Mouse (Mus musculus) left cerebral cortex, adult 8-10 months (tissue): ENCODE data around the gene Slc13a5. TPM values are rescaled to one million over a fixed set of nuclear protein-coding genes. Genes with fewer than 3 reads are reported as not detected.

Experiments used
- DNase-seq, 2 experiments: peaks; one replicate each; pipeline ENCODE4 v3.0.0; 2022; ENCODE audit warnings: low spot score in 2 of 2
- total RNA-seq, 4 experiments: library from RNA; stranded (reverse); gene quantifications; 2 replicates each; pipeline ENCODE4 v1.2.4; 2022

The Slc13a5 gene
- total RNA-seq, 4 experiments from 2014 or later = 15.6 to 18.8 (median 17.2) TPM

GRCm38 (mm10) chr11:72266207-72266959 lies 639 bp downstream of the Slc13a5 start:
- DNase-seq = peak; percentile 32 to 48

- peak in 1 of 2 experiments; percentile 45 for DNase-seq
These were observed 1.5 kb downstream of the Slc13a5 start for GRCm38 (mm10) chr11:72265483-72265882.

- DNase-seq = no peak
These were observed 10.6 kb downstream of the Slc13a5 start for GRCm38 (mm10) chr11:72256441-72256840.

GRCm38 (mm10) chr11:72255629-72256028 lies 11.4 kb downstream of the Slc13a5 start:
- DNase-seq = no peak

GRCm38 (mm10) chr11:72245196-72245753 lies 21.7 kb downstream of the Slc13a5 start:
- peak in 1 of 2 experiments; percentile 36 for DNase-seq

GRCm38 (mm10) chr11:72240062-72240860 lies 26.8 kb downstream of the Slc13a5 start:
- no peak for DNase-seq

- DNase-seq = peak in 1 of 2 experiments; percentile 67
These were observed 33.0 kb downstream of the Slc13a5 start for GRCm38 (mm10) chr11:72234013-72234412.

GRCm38 (mm10) chr11:72232991-72233390 lies 34.0 kb downstream of the Slc13a5 start:
- DNase-seq = no peak

GRCm38 (mm10) chr11:72232068-72232467 lies 35.0 kb downstream of the Slc13a5 start:
- DNase-seq = no peak

- no peak for DNase-seq
These were observed 38.5 kb downstream of the Slc13a5 start for GRCm38 (mm10) chr11:72228513-72228912.

- no peak for DNase-seq
These were observed 40.1 kb downstream of the Slc13a5 start for GRCm38 (mm10) chr11:72226901-72227300.

- DNase-seq = peak in 1 of 2 experiments; percentile 40
These were observed 40.8 kb downstream of the Slc13a5 start for GRCm38 (mm10) chr11:72226020-72226791.

GRCm38 (mm10) chr11:72224865-72225264 lies 42.2 kb downstream of the Slc13a5 start:
- DNase-seq = peak; percentile 50 to 76

GRCm38 (mm10) chr11:72223414-72223813 lies 43.6 kb downstream of the Slc13a5 start:
- no peak for DNase-seq

- no peak for DNase-seq
These were observed 45.7 kb downstream of the Slc13a5 start for GRCm38 (mm10) chr11:72221278-72221677.

GRCm38 (mm10) chr11:72217116-72217515 lies 49.9 kb downstream of the Slc13a5 start:
- no peak for DNase-seq

- peak in 1 of 2 experiments; percentile 75 for DNase-seq
These were observed 51.6 kb downstream of the Slc13a5 start, which contains the start of gene Med31 for GRCm38 (mm10) chr11:72215410-72215797. Gene Med31, minus strand, starts transcription at chr11:72215592.

GRCm38 (mm10) chr11:72214591-72215409 lies 52.2 kb downstream of the Slc13a5 start:
- DNase-seq = peak; percentile 79 to 93

- DNase-seq = no peak
These were observed 59.1 kb downstream of the Slc13a5 start for GRCm38 (mm10) chr11:72207834-72208377.
